Mouse (Mus musculus) C2C12 (cell line): ENCODE measurements around the gene Gm21987.

Experiments used
- CEBPB ChIP-seq: IDR thresholded peaks from one replicate; pipeline ENCODE4 v1.6.1; 2011; ENCODE audit warnings: low read depth, mild to moderate bottlenecking, control low read depth, moderate library complexity
- CTCF ChIP-seq: IDR thresholded peaks from one replicate; pipeline ENCODE4 v1.5.1; 2011; ENCODE audit not compliant: control insufficient read depth, insufficient read depth, insufficient read length
- MAX ChIP-seq: IDR thresholded peaks from one replicate; pipeline ENCODE4 v1.6.1; 2011; ENCODE audit warnings: mild to moderate bottlenecking, control low read depth
- MYOG ChIP-seq: IDR thresholded peaks from one replicate; pipeline ENCODE4 v1.6.1; 2011; ENCODE audit not compliant: control insufficient read depth, insufficient read length; ENCODE audit errors: extremely low read depth
- USF1 ChIP-seq: IDR thresholded peaks from one replicate; pipeline ENCODE4 v1.6.1; 2011; ENCODE audit warnings: low read depth, mild to moderate bottlenecking, control low read depth, moderate library complexity

DNA sequence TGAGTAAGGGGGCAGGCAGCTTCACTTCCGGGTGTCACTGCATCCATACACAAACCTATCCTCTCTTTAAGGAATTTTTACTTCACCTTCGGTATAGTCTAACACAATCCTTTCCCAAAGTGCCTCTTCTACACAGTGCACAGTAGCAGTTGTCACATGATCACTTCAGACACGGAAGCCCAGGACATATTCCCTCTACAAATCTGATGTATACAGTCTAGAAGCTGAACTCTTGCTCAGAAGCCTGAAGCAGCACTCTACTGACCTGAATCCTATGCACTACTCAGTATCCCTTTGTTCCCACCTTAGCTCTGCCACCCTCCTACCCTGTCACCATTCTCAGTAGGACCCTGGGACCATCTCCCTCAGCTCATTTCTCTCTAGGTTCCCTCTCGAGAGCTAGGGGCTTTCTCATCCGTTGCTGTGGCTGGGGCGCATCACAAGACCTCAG is 38.4 kb downstream of the Gm21987 start:
- TF ChIP-seq USF1 (no peak), CTCF (no peak), MYOG (no peak), CEBPB (no peak), MAX (no peak)
